Mouse (Mus musculus) left cerebral cortex, postnatal 10 days (tissue): ENCODE data around the gene 1700086D15Rik. TPM values are rescaled to one million over a fixed set of nuclear protein-coding genes. Genes with fewer than 3 reads are reported as not detected.

Source experiments
- DNase-seq, 2 experiments: peaks; one replicate each; pipeline ENCODE4 v3.0.0; 2021 to 2022; ENCODE audit warnings: low spot score in 2 of 2, mixed read lengths in 1 of 2; ENCODE audit errors: extremely low spot score in 1 of 2
- intact Hi-C: fragments of 180-260 bp; cut with DNase I; formaldehyde crosslinking; loops from one replicate; pipeline ENCODE4 v1.15.1; 2025
- total RNA-seq, 2 experiments: library from RNA; stranded (reverse); gene quantifications; 2 replicates each; pipeline ENCODE4 v1.2.3; 2021

1700086D15Rik gene
- total RNA-seq, result 1 to 10 TPM; 3.1 to 4.2 TPM

GRCm38 (mm10) chr11:65159791-65160190 lies at the start of gene 1700086D15Rik:
Gene 1700086D15Rik (minus strand): TSS chr11:65159891.
- DNase-seq, result no peak
- intact Hi-C loops, result no loop called here

- intact Hi-C loops, result no loop called here
- DNase-seq, result no peak
These were observed 49.8 kb upstream of the 1700086D15Rik start for GRCm38 (mm10) chr11:65209441-65209840.

- intact Hi-C loops, result no loop called here
- DNase-seq, result no peak
These were observed 45.6 kb upstream of the 1700086D15Rik start for GRCm38 (mm10) chr11:65205306-65205705.

- intact Hi-C loops, result no loop called here
- DNase-seq, result no peak
These were observed 45.0 kb upstream of the 1700086D15Rik start for GRCm38 (mm10) chr11:65204651-65205050.

- no peak for DNase-seq
- intact Hi-C loops, result no loop called here
These were observed 43.3 kb upstream of the 1700086D15Rik start for GRCm38 (mm10) chr11:65203020-65203419.

- intact Hi-C loops, result no loop called here
These were observed 42.5 kb upstream of the 1700086D15Rik start for GRCm38 (mm10) chr11:65202236-65202635.

GRCm38 (mm10) chr11:65198026-65198425 lies 38.3 kb upstream of the 1700086D15Rik start:
- DNase-seq, result no peak
- intact Hi-C loops, result loop anchor here (5.0 to 10.0 kb wide), 2 partner anchors 437 to 479 kb away; no protein-coding TSS in a partner anchor

More at GRCm38 (mm10) chr11:65202236-65202635, 42.5 kb upstream of the 1700086D15Rik start:
- DNase-seq, result no peak

- peak; percentile 57 to 64 for DNase-seq
- intact Hi-C loops, result loop anchor here (5.0 to 10.0 kb wide), 2 partner anchors 438 to 480 kb away; no protein-coding TSS in a partner anchor
These were observed 37.6 kb upstream of the 1700086D15Rik start for GRCm38 (mm10) chr11:65197280-65197679.

- no peak for DNase-seq
- intact Hi-C loops, result no loop called here
These were observed 27.3 kb upstream of the 1700086D15Rik start for GRCm38 (mm10) chr11:65186974-65187373.

GRCm38 (mm10) chr11:65185114-65185513 lies 25.4 kb upstream of the 1700086D15Rik start:
- DNase-seq, result no peak
- intact Hi-C loops, result no loop called here

- intact Hi-C loops, result no loop called here
- DNase-seq, result no peak
These were observed 10.5 kb upstream of the 1700086D15Rik start for GRCm38 (mm10) chr11:65170121-65170750.

- intact Hi-C loops, result no loop called here
- DNase-seq, result peak; percentile 68 to 83
These were observed 3.1 kb upstream of the 1700086D15Rik start, which contains the start of gene Arhgap44 for GRCm38 (mm10) chr11:65162767-65163120. Gene Arhgap44 (minus strand): TSS chr11:65162961.

- peak; percentile 13 to 49 for DNase-seq
- intact Hi-C loops, result no loop called here
These were observed 2.4 kb upstream of the 1700086D15Rik start for GRCm38 (mm10) chr11:65161881-65162766.

- intact Hi-C loops, result no loop called here
- peak in 1 of 2 experiments; percentile 45 for DNase-seq
These were observed 1.5 kb upstream of the 1700086D15Rik start for GRCm38 (mm10) chr11:65160991-65161880.

- intact Hi-C loops, result no loop called here
- no peak for DNase-seq
These were observed 1.1 kb downstream of the 1700086D15Rik start for GRCm38 (mm10) chr11:65158658-65158990.

- intact Hi-C loops, result no loop called here
- DNase-seq, result no peak
These were observed 1.6 kb downstream of the 1700086D15Rik start for GRCm38 (mm10) chr11:65157966-65158657.

GRCm38 (mm10) chr11:65153006-65153405 lies 6.7 kb downstream of the 1700086D15Rik start:
- DNase-seq, result no peak
- intact Hi-C loops, result no loop called here

- intact Hi-C loops, result no loop called here
- no peak for DNase-seq
These were observed 11.2 kb downstream of the 1700086D15Rik start for GRCm38 (mm10) chr11:65148441-65148840.
